Mouse (Mus musculus): ENCODE measurements around the gene Dnah14.

DNA sequence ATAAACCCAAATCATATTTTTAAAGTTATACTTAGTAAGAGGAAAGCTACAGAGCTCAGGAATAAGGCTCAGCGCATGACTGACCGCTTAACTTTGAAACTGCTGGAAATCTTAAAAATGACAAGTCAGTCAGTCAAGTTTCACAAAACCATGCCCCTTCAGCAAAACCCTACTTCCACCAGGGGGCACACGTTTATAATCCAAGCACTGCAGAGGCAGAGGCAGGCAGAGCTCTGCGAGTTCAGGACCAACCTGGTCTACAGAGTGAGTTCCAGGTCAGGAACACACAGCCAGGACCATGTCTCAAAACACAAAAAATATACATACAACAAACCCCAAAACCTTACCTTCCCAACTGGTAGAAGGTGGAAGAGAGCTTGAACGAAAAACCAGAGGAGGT lies 252.0 kb downstream of the Dnah14 start:
- TF ChIP-seq CTCF (IDR thresholded peaks at IDR 0.05; ENCODE audit: low read depth) (0 out of 2 replicates have a peak, but pooled peaks have one; percentile 18), EP300 (IDR thresholded peaks at IDR 0.05; ENCODE audit: low read depth) (no peak)

All from heart, postnatal 0 days (tissue).